Mouse (Mus musculus) lung, postnatal 0 days (tissue): ENCODE data around the gene Cbfa2t2.

ENCODE experiments used
- CTCF ChIP-seq: IDR thresholded peaks from 2 replicates; pipeline ENCODE4 v1.5.1; 2016; ENCODE audit warnings: antibody characterized with exemption, mild to moderate bottlenecking
- EP300 ChIP-seq: IDR thresholded peaks from 2 replicates; pipeline ENCODE4 v1.6.1; 2016; ENCODE audit warnings: antibody characterized with exemption, mild to moderate bottlenecking, control low read depth

- TF ChIP-seq CTCF (no peak), EP300 (no peak)
These were observed 30.8 kb upstream of the Cbfa2t2 start for GRCm38 (mm10) chr2:154405447-154405994.
